24 mouse cellular contexts compared by ENCODE assay signal in the genomic region with DNA sequence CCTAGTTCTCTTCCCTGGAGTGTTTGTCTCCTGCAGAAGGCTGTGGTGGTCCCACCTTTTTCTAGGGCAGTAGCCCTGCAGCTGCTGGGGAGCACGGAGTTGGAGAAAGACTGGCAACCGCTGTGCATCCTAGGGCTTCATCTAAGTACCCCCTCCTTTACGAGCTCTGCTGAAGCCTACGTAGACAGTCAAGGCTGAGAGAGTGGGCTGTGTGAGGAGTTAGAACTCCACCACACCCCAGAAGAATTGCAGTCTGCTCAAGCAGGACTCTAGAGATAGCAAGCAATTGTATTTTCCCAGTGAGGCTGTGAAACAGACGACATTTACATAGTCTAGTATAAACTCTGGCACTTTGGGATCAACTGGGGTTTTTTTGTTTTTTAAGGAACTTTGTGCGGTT.
A peak's percentile ranks its signal among the peaks of the same experiment; 100 is the strongest.
DNase-seq lines count a peak whose midpoint lies in the region; ATAC-seq lines count a peak whose summit lies in the region.
"Had no signal": no experiment of that assay in that cellular context is flagged by ENCODE, and none has a peak within 500 bp of the region (broad histone marks: within the 10 kb centered on the region; RNA-seq: fewer than 3 reads in every experiment).

No protein-coding gene starts in this region.

- H3K9ac ChIP-seq in midbrain, embryonic 13.5 days (replicated peaks), result no peak overlapping the region
- H3K9ac ChIP-seq: embryonic facial prominence, embryonic 12.5 days; forebrain, embryonic 13.5 days; forebrain, embryonic 15.5 days; forebrain, postnatal 0 days had no signal

- no peak overlapping the region for H3K27ac ChIP-seq in heart, embryonic 10.5 days
- no peak overlapping the region for H3K27ac ChIP-seq in midbrain, embryonic 13.5 days
- H3K27ac ChIP-seq: embryonic facial prominence, embryonic 10.5 days; embryonic facial prominence, embryonic 12.5 days; forebrain, embryonic 13.5 days; forebrain, embryonic 15.5 days had no signal

- peak; percentile 77 for ATAC-seq in frontal cortex, adult (ENCODE audit: low TSS enrichment)
- no peak for ATAC-seq in midbrain, embryonic 13.5 days
- ATAC-seq: activated CD4-positive, CD25-positive, alpha-beta regulatory T cell, adult 4 months; CD4-positive, CD25-positive, alpha-beta regulatory T cell, adult 4 months; forebrain, embryonic 13.5 days; forebrain, embryonic 15.5 days; forebrain, postnatal 0 days; Patski had no signal

- H3K4me1 ChIP-seq in heart, embryonic 10.5 days, result peaks cover 17% of the 10 kb centered on the region
- no peaks in the 10 kb centered on the region for H3K4me1 ChIP-seq in midbrain, embryonic 13.5 days (replicated peaks)
- H3K4me1 ChIP-seq: embryonic facial prominence, embryonic 10.5 days; forebrain, embryonic 13.5 days had no signal

- no peaks in the 10 kb centered on the region for H3K27me3 ChIP-seq in heart, embryonic 10.5 days (ENCODE audit: insufficient read depth, poor library complexity, severe bottlenecking)
- no peaks in the 10 kb centered on the region for H3K27me3 ChIP-seq in midbrain, embryonic 13.5 days
- H3K27me3 ChIP-seq: CH12.LX; embryonic facial prominence, embryonic 12.5 days; forebrain, embryonic 13.5 days; forebrain, embryonic 15.5 days; Patski had no signal

- WGBS in heart, embryonic 10.5 days, result 86% methylated on average over 6 of the region's 6 CpGs
- WGBS in midbrain, embryonic 13.5 days, result 90% methylated on average over 6 of the region's 6 CpGs

- no peaks in the 10 kb centered on the region for H3K9me3 ChIP-seq in heart, embryonic 10.5 days
- H3K9me3 ChIP-seq in midbrain, embryonic 13.5 days, result no peaks in the 10 kb centered on the region
- H3K9me3 ChIP-seq: embryonic facial prominence, embryonic 10.5 days; embryonic facial prominence, embryonic 12.5 days; forebrain, embryonic 13.5 days; forebrain, embryonic 15.5 days had no signal

- H3K4me3 ChIP-seq in heart, embryonic 10.5 days, result no peak overlapping the region
- no peak overlapping the region for H3K4me3 ChIP-seq in midbrain, embryonic 13.5 days (replicated peaks)
- H3K4me3 ChIP-seq: embryonic facial prominence, embryonic 10.5 days; embryonic facial prominence, embryonic 12.5 days; forebrain, embryonic 13.5 days; forebrain, embryonic 15.5 days had no signal

- peaks cover 62% of the 10 kb centered on the region for H3K36me3 ChIP-seq in heart, embryonic 10.5 days
- H3K36me3 ChIP-seq in midbrain, embryonic 13.5 days, result peaks cover 65% of the 10 kb centered on the region

- DNase-seq in frontal cortex, postnatal 14 days (ENCODE audit: low spot score in 2 of 2), result no peak
- DNase-seq in heart, embryonic 10.5 days (ENCODE audit: low spot score), result peak; percentile 38
- DNase-seq in heart, postnatal 4 days, result no peak
- peak; percentile 63 for DNase-seq in brain, adult 2 months (ENCODE audit: low read depth, low spot score)
- DNase-seq: adrenal gland, adult 8-10 months; adrenal gland, postnatal 14 days; adrenal gland, postnatal 36 days; B cell, adult 2 months; cerebellum, adult 11 months; cerebellum, adult 18-20 months; cerebellum, adult 8-10 months; cerebellum, adult 9-11 months; cerebellum, postnatal 25 days; forebrain, postnatal 0 days had no signal

- H3K4me2 ChIP-seq in midbrain, embryonic 13.5 days (replicated peaks), result no peak overlapping the region
- H3K4me2 ChIP-seq: embryonic facial prominence, embryonic 12.5 days; forebrain, embryonic 13.5 days; forebrain, embryonic 15.5 days had no signal

Comparison
In these comparisons a context has a peak if more than half of its experiments do, and no peak if none do; other contexts are left out.
1. DNase-seq: peak in heart, embryonic 10.5 days (single experiment) and brain, adult 2 months (single experiment); none in frontal cortex, postnatal 14 days (0 of 2) and heart, postnatal 4 days (single experiment).